Mouse (Mus musculus) heart, postnatal 0 days (tissue): ENCODE measurements around the gene Fbxw11. TPM values are rescaled to one million over a fixed set of nuclear protein-coding genes. Genes with fewer than 3 reads are reported as not detected.
"Not testable (repeated sequence)": the region's sequence is repeated elsewhere in the genome, so short reads cannot be mapped to it uniquely, and the experiment has no call there.

Source experiments
- ATAC-seq: fragments of 200-750 bp; cut with Nextera tagmentation; 2 replicates; pipeline ENCODE4 v1.8.0; 2017; ENCODE audit warnings: low read depth, moderate number of reproducible peaks, moderate library complexity; ENCODE audit not compliant: insufficient read depth
- DNase-seq: peaks from one replicate; pipeline ENCODE4 v3.0.0-alpha.2; 2016; ENCODE audit warnings: low spot score
- H3K27ac ChIP-seq: fragments of 300-500 bp; sonication (generic); 2 replicates; pipeline ENCODE4 v1.5.1; 2014; ENCODE audit warnings: low read depth, mild to moderate bottlenecking
- H3K27me3 ChIP-seq: fragments of 300-500 bp; sonication (generic); 2 replicates; pipeline ENCODE4 v1.6.1; 2014; ENCODE audit warnings: low read length, mixed read lengths; ENCODE audit not compliant: control insufficient read depth, insufficient read depth
- H3K36me3 ChIP-seq: fragments of 300-500 bp; sonication (generic); replicated peaks from 2 replicates; pipeline ENCODE4 v1.6.1; 2014; ENCODE audit warnings: low read length, mixed read lengths; ENCODE audit not compliant: control insufficient read depth, insufficient read depth
- H3K4me1 ChIP-seq: fragments of 300-500 bp; sonication (generic); 2 replicates; pipeline ENCODE4 v1.6.1; 2014; ENCODE audit warnings: antibody characterized with exemption; ENCODE audit not compliant: control insufficient read depth, insufficient read depth
- H3K4me2 ChIP-seq: fragments of 300-500 bp; sonication (generic); 2 replicates; pipeline ENCODE4 v1.6.1; 2014; ENCODE audit warnings: low read depth, mild to moderate bottlenecking, low read length, moderate library complexity
- H3K4me3 ChIP-seq: fragments of 300-500 bp; sonication (generic); 2 replicates; pipeline ENCODE4 v1.5.1; 2014; ENCODE audit warnings: low read depth, low read length
- H3K9ac ChIP-seq: fragments of 300-500 bp; sonication (generic); replicated peaks from 2 replicates; pipeline ENCODE4 v1.6.1; 2014; ENCODE audit warnings: low read depth, low read length, mixed read lengths
- H3K9me3 ChIP-seq: fragments of 300-500 bp; sonication (generic); replicated peaks from 2 replicates; pipeline ENCODE4 v1.6.1; 2016; ENCODE audit warnings: low read length; ENCODE audit not compliant: control insufficient read depth
- CTCF ChIP-seq: IDR thresholded peaks from 2 replicates; pipeline ENCODE4 v1.5.1; 2016; ENCODE audit warnings: antibody characterized with exemption, control low read depth, low read depth
- EP300 ChIP-seq: IDR thresholded peaks from 2 replicates; pipeline ENCODE4 v1.6.1; 2016; ENCODE audit warnings: antibody characterized with exemption, low read depth
- WGBS: fragments of 180-500 bp; shearing (Covaris S2); extraction: QIAGEN DNeasy Blood & Tissue Kit; methylation state at CpG from one replicate; pipeline ENCODE4 v1.1.7; 2014; 5-methylcytosine and 5-hydroxymethylcytosine counted together
- polyA plus RNA-seq: library from polyadenylated mRNA; unstranded; fragments of >200 nt; fragmentation: Nextera tagmentation; extraction: Ambion mirVana; gene quantifications from 2 replicates; pipeline ENCODE4 v1.2.1, GENCODE M21; 2015
- total RNA-seq: library from RNA; depleted of rRNA; stranded (reverse); fragments of >200 nt; gene quantifications from 2 replicates; pipeline ENCODE4 v1.2.3, GENCODE M21; 2014; ENCODE audit warnings: low replicate concordance

Gene Fbxw11
- total and polyA plus RNA-seq, 2 experiments from 2014 or later = 45.9 to 58.3 TPM

GRCm38 (mm10) chr11:32714896-32715295 lies 72.4 kb downstream of the Fbxw11 start:
- Histone ChIP-seq H3K27ac (no peak overlapping the region), H3K9ac (no peak overlapping the region), H3K9me3 (no peaks in the 10 kb centered on the region), H3K4me1 (peaks cover 19% of the 10 kb centered on the region), H3K4me2 (no peak overlapping the region), H3K4me3 (no peak overlapping the region), H3K36me3 (peaks cover 18% of the 10 kb centered on the region), H3K27me3 (no peaks in the 10 kb centered on the region)
- 97% methylated on average over 2 of the region's 2 CpGs for WGBS
- DNase-seq (no peak), ATAC-seq (no peak)
- TF ChIP-seq CTCF = no peak
- no peak for TF ChIP-seq EP300

- Histone ChIP-seq H3K9ac (no peak overlapping the region), H3K27me3 (no peaks in the 10 kb centered on the region), H3K27ac (0 out of 2 replicates have a peak overlapping the region, but pooled peaks have one; percentile 4), H3K4me1 (peaks cover 19% of the 10 kb centered on the region), H3K4me2 (no peak overlapping the region), H3K4me3 (no peak overlapping the region), H3K9me3 (no peaks in the 10 kb centered on the region), H3K36me3 (peaks cover 18% of the 10 kb centered on the region)
- DNase-seq = no peak
- TF ChIP-seq CTCF (no peak), EP300 (no peak)
- no peak for ATAC-seq
- WGBS = 76% methylated on average over 6 of the region's 6 CpGs
These were observed 73.0 kb downstream of the Fbxw11 start for GRCm38 (mm10) chr11:32715495-32715894.

- ATAC-seq (no peak), DNase-seq (no peak)
- no peaks in the 10 kb centered on the region for H3K27me3 ChIP-seq
- H3K4me3 ChIP-seq = no peak overlapping the region
- H3K4me2 ChIP-seq = no peak overlapping the region
- H3K9ac ChIP-seq = no peak overlapping the region
- H3K27ac ChIP-seq = 0 out of 2 replicates have a peak overlapping the region, but pooled peaks have one; percentile 4
- peaks cover 20% of the 10 kb centered on the region for H3K36me3 ChIP-seq
- no peaks in the 10 kb centered on the region for H3K9me3 ChIP-seq
- WGBS = 47% methylated on average over 5 of the region's 5 CpGs
- H3K4me1 ChIP-seq = peaks cover 19% of the 10 kb centered on the region
- TF ChIP-seq EP300 (no peak), CTCF (no peak)
These were observed 73.4 kb downstream of the Fbxw11 start for GRCm38 (mm10) chr11:32715970-32716369.

- Histone ChIP-seq H3K9me3 (no peaks in the 10 kb centered on the region), H3K4me1 (peaks cover 19% of the 10 kb centered on the region), H3K4me3 (no peak overlapping the region), H3K4me2 (no peak overlapping the region), H3K36me3 (peaks cover 21% of the 10 kb centered on the region), H3K9ac (no peak overlapping the region), H3K27me3 (no peaks in the 10 kb centered on the region), H3K27ac (no peak overlapping the region; the same call in 1 of the 2 replicates)
- no peak for DNase-seq
- WGBS = 63% methylated on average over 4 of the region's 4 CpGs
- TF ChIP-seq CTCF (no peak), EP300 (no peak)
- ATAC-seq = no peak
These were observed 74.4 kb downstream of the Fbxw11 start for GRCm38 (mm10) chr11:32716876-32717275.

- peaks cover 19% of the 10 kb centered on the region for H3K4me1 ChIP-seq
- 89% methylated on average over 9 of the region's 9 CpGs for WGBS
- ATAC-seq, DNase-seq, H3K4me2 ChIP-seq, H3K27ac ChIP-seq, H3K9ac ChIP-seq, H3K27me3 ChIP-seq, H3K4me3 ChIP-seq, H3K9me3 ChIP-seq: not testable (repeated sequence)
- peaks cover 16% of the 10 kb centered on the region for H3K36me3 ChIP-seq
These were observed 75.2 kb downstream of the Fbxw11 start for GRCm38 (mm10) chr11:32717711-32718110.

- WGBS = 40% methylated on average over 2 of the region's 2 CpGs
- Histone ChIP-seq H3K4me1 (peaks cover 19% of the 10 kb centered on the region), H3K9ac (no peak overlapping the region), H3K27ac (no peak overlapping the region), H3K4me2 (no peak overlapping the region), H3K36me3 (peaks cover 13% of the 10 kb centered on the region; the same call in 1 of the 2 replicates), H3K9me3 (no peaks in the 10 kb centered on the region), H3K4me3 (no peak overlapping the region), H3K27me3 (no peaks in the 10 kb centered on the region)
- no peak for DNase-seq
- ATAC-seq = no peak
- no peak for TF ChIP-seq EP300
- TF ChIP-seq CTCF = no peak
These were observed 75.8 kb downstream of the Fbxw11 start for GRCm38 (mm10) chr11:32718371-32718770.
